Mouse (Mus musculus) central nervous system, embryonic 11.5 days (tissue): ENCODE data around the gene Msantd3. TPM values are rescaled to one million over a fixed set of nuclear protein-coding genes. Genes with fewer than 3 reads are reported as not detected.

Experiments
- polyA plus RNA-seq: library from polyadenylated mRNA; depleted of rRNA; stranded (reverse); fragments of >200 nt; gene quantifications from 2 replicates; pipeline ENCODE4 v1.2.3, GENCODE M21; 2012; rRNA removed

The Msantd3 gene
- 70.7 and 86.6 TPM in 2 replicates for polyA plus RNA-seq

GRCm38 (mm10) chr4:48539841-48540575, at the start of gene Msantd3:
Gene Msantd3 (plus strand): TSS chr4:48539935.

DNA sequence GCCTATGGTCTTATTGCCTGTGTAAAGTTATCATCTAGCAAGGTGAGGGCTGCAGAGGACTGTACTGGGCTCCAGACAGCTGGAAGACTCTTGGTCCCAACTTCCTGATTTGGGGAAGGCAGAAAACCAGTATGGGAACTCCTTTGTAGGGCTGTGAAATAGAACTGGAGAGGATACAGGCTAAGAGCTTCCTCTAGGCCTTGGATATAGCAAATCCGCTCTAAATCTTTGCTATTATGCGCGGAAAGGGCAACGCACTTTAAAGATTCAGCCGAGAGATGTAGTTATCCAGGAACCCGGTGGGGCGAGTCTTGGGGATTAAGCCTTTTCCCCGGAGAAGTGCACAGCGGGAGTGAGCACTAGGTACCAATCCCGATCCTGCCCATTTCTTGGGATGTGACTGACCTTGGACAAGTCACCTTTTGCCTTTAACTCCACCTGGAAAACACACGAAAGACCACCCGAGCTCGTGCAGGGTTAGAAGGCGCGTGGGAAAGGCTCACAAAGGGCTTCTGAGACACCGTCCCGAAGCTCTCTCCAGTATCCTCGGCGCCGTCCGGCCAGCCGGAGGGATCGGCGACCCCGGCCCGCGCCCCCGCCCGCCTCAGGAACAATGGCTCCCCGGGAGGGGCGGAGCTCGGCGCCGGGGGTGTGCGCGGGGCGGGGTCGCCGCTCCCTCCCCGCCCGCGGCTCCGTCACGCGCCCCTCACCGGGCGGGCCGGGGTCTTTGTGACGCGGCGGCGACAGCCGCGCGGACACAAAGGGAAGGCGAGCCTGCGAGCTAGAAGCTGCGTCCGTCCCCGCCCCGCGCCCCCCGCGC, 44.9 kb downstream of the Msantd3 start, which contains the start of gene Tmeff1:
Tmeff1 (plus strand) TSS at position 754 of the 820 bp plus-strand sequence.

Other genes with a start within 250 kb of the Msantd3 start
- 26.7 and 46.8 TPM in 2 replicates for gene Tex10, start 66.5 kb upstream of the Msantd3 start, polyA plus RNA-seq
- 185 and 204 TPM in 2 replicates for gene Tmeff1, start 45.2 kb downstream of the Msantd3 start, polyA plus RNA-seq
- gene Cavin4, start 123.6 kb downstream of the Msantd3 start, polyA plus RNA-seq: 3.6 and 5.1 TPM in 2 replicates